Mouse (Mus musculus): ENCODE results near the gene Epb41l4b.

DNA sequence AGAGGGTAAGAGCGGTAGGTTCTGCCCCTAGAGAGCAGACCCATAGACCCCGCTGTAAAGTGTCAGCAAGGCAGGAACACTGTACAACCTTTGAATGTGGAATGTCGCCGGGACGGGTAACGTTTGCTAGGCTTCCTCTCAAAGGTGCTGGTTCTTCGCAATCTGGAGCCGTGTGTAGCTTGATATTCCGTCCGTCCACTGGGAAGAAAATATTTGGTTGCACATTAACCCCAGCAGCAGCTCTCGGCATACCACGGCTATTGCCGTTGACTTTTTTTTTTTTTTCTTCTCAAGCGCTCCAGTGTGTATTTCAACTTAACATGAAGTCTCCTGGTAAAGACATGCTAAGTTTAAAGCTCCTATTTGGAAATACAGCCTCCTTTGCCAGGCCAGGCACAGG, 70.1 kb downstream of the Epb41l4b start:
- TF ChIP-seq POLR2A (IDR thresholded peaks at IDR 0.05; ENCODE audit: borderline replicate concordance, low read depth, low read length) (no peak), CTCF (IDR thresholded peaks at IDR 0.05; ENCODE audit: low read depth, low read length) (no peak)

Measured in bone marrow macrophage, adult 2 months (primary cell).